Mouse (Mus musculus) liver, embryonic 14.5 days (tissue): ENCODE measurements around the gene Akap8l.

Source experiments
- CTCF ChIP-seq: IDR thresholded peaks from 2 replicates; pipeline ENCODE4 v1.5.1; 2016; ENCODE audit warnings: antibody characterized with exemption, low read depth, control low read depth
- EP300 ChIP-seq: IDR thresholded peaks from 2 replicates; pipeline ENCODE4 v1.6.1; 2016; ENCODE audit warnings: antibody characterized with exemption, low read depth

DNA sequence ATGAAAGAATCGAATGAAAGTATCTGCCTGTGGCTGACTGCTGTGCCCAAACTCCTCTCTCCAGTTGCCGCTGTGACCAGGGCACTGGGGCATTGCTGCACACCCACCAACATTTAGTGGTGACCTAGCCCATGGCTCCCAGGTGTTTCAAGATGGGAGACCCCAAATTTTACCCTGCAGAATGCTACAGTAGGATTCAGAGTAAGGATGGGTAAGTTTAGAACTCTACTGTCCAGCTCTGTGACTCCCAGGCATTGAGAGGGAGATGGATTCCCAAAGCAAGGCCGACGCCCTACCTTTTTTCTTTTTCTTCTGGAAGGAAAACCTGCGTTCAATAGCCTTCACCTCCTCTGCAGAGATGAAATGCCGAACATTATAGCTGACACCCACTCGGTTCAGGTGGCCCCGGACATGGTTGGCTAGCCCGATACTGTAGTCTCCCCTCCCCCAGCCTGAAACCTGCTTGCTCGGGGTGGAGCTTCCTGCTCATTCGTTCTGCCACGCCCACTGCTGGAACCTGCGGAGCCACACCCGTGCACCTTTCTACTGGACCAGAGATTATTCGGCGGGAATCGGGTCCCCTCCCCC, 18.7 kb upstream of the Akap8l start:
- no peak for TF ChIP-seq CTCF
- no peak for TF ChIP-seq EP300
